Mouse (Mus musculus): ENCODE measurements around the gene Ryr3. TPM values are rescaled to one million over a fixed set of nuclear protein-coding genes. Genes with fewer than 3 reads are reported as not detected.
"Not testable (repeated sequence)": the region's sequence is repeated elsewhere in the genome, so short reads cannot be mapped to it uniquely, and the experiment has no call there.

The Ryr3 gene
- polyA plus RNA-seq, 1 experiment from 2014 or later, result 1.5 TPM

DNA sequence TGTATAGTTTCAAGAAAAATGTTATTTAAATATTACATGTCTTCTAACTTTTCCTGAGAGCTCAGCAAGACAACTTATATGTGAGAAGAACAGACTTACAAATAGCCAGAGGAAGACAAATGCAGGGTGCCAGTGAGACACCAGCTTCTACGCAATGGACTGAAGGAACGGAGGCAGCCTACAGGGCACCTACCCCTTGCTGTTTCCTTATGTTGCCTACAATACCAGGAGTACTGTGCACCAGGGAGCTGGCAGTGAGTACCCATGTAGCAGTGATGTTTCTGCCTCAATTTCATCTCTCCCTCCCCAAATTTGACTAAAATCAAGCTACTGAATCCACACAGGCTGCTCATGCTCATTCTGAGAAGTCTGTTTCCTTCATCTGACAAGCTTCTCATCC, 100.1 kb downstream of the Ryr3 start:
- H3K4me3 ChIP-seq (ENCODE audit: low read length), result no peak overlapping the region

DNA sequence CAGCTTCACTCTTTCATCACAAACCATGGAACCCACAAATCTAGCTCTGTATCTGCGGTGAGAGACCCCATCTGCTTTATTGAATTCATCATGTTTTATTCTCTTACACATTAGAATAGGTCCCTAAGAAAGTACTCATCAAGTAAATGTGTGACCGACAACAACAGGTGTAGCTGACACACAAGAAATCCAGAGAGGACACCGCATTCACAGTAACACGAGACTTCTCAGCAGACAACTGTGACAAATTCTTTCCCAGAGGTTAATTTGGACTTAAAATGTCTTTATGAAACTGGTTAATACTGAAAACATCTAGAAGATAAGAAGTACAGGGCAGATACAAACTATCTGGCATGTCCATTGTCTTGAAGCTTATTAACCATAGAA, 101.0 kb downstream of the Ryr3 start:
- H3K4me3 ChIP-seq (ENCODE audit: low read length), result no peak overlapping the region
- no peaks in the 10 kb centered on the region for H3K9me3 ChIP-seq (ENCODE audit: control insufficient read depth, low read length)
- no peak overlapping the region for H3K9ac ChIP-seq (ENCODE audit: low read depth, low read length)
- no peaks in the 10 kb centered on the region for H3K36me3 ChIP-seq (ENCODE audit: control insufficient read depth, insufficient read depth, low read length)
- no peaks in the 10 kb centered on the region for H3K4me1 ChIP-seq (ENCODE audit: control insufficient read depth, insufficient read depth, low read length)
- WGBS, result 93% methylated on average over 4 of the region's 4 CpGs
- no peak overlapping the region for H3K27ac ChIP-seq (ENCODE audit: low read length)
- H3K27me3 ChIP-seq (replicated peaks; ENCODE audit: control insufficient read depth, insufficient read depth, low read length), result no peaks in the 10 kb centered on the region
- ATAC-seq, result no peak
- H3K4me2 ChIP-seq (ENCODE audit: low read depth, low read length), result no peak overlapping the region

More for the DNA sequence above, 100.1 kb downstream of the Ryr3 start:
- Histone ChIP-seq H3K4me2 (ENCODE audit: low read depth, low read length) (no peak overlapping the region), H3K27me3 (replicated peaks; ENCODE audit: control insufficient read depth, insufficient read depth, low read length) (no peaks in the 10 kb centered on the region), H3K36me3 (ENCODE audit: control insufficient read depth, insufficient read depth, low read length) (no peaks in the 10 kb centered on the region), H3K27ac (ENCODE audit: low read length) (no peak overlapping the region), H3K9me3 (ENCODE audit: control insufficient read depth, low read length) (no peaks in the 10 kb centered on the region), H3K4me1 (ENCODE audit: control insufficient read depth, insufficient read depth, low read length) (no peaks in the 10 kb centered on the region), H3K9ac (ENCODE audit: low read depth, low read length) (no peak overlapping the region)
- ATAC-seq, result no peak
- WGBS, result 89% methylated on average over 2 of the region's 2 CpGs

DNA sequence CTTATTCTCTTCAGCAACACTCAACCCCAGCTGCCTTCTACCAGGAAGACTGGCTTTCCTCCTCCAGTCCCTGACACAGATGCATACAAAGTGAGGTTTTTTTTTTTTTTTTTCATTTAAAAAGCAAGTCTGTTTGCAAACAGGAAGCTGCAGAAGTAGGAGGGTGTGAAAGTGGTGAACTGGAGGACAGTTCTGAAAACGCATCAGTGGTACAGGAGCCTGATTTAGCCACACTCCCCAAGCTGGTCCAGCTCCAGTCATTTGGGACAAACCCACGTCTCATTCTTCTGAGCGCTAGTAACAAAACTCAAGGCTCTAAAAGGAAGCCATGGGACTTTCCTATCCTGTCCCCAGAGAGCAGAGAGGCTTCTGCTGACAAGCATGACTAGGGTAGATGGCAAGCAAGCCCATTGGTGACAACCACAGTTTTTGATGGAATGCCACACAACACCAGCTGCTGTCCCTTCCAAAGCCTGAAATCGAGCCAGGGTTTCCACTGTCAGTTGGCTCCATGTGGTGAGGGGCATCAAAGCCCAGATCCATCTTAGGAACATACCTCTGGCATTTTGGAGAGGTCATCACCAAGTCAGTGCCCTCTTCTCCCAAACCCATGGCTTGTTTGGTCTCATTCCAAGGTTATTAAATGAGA, 101.5 kb downstream of the Ryr3 start:
- no peaks in the 10 kb centered on the region for H3K4me1 ChIP-seq (ENCODE audit: control insufficient read depth, insufficient read depth, low read length)
- H3K9me3 ChIP-seq (ENCODE audit: control insufficient read depth, low read length), result no peaks in the 10 kb centered on the region
- no peak overlapping the region for H3K4me2 ChIP-seq (ENCODE audit: low read depth, low read length)
- WGBS, result 82% methylated on average over 4 of the region's 4 CpGs
- no peak overlapping the region for H3K9ac ChIP-seq (ENCODE audit: low read depth, low read length)
- no peaks in the 10 kb centered on the region for H3K27me3 ChIP-seq (replicated peaks; ENCODE audit: control insufficient read depth, insufficient read depth, low read length)
- no peak overlapping the region for H3K27ac ChIP-seq (ENCODE audit: low read length)
- no peak for ATAC-seq
- no peaks in the 10 kb centered on the region for H3K36me3 ChIP-seq (ENCODE audit: control insufficient read depth, insufficient read depth, low read length)
- H3K4me3 ChIP-seq (ENCODE audit: low read length), result no peak overlapping the region

DNA sequence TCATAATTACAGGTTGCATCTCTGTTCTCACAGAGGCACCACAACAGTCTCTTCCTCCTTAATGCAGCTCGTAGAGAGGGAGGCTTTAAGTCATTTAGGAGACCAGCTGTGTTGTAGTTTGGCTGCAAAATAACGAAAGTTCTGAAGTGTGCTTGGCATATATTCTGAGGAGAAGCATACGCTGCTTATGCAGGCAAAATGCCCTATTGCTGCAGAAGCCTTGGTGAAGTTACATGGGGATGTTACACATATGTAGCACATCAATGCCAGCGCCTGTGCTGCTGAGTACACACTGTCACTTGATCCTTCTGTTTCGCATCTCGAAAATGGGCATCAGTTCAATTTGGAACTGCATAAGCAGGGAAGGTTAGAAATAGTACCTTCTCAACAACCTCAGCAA, 112.3 kb downstream of the Ryr3 start:
- Histone ChIP-seq H3K4me3 (ENCODE audit: low read length) (no peak overlapping the region), H3K4me1 (ENCODE audit: control insufficient read depth, insufficient read depth, low read length) (no peaks in the 10 kb centered on the region), H3K36me3 (ENCODE audit: control insufficient read depth, insufficient read depth, low read length) (no peaks in the 10 kb centered on the region), H3K27me3 (replicated peaks; ENCODE audit: control insufficient read depth, insufficient read depth, low read length) (no peaks in the 10 kb centered on the region), H3K9me3 (ENCODE audit: control insufficient read depth, low read length) (no peaks in the 10 kb centered on the region), H3K27ac (ENCODE audit: low read length) (no peak overlapping the region), H3K9ac (ENCODE audit: low read depth, low read length) (no peak overlapping the region), H3K4me2 (ENCODE audit: low read depth, low read length) (no peak overlapping the region)
- no peak for ATAC-seq
- 78% methylated on average over 6 of the region's 6 CpGs for WGBS

- 74% methylated on average over 4 of the region's 4 CpGs for WGBS
- Histone ChIP-seq H3K36me3 (ENCODE audit: control insufficient read depth, insufficient read depth, low read length) (no peaks in the 10 kb centered on the region), H3K4me2 (ENCODE audit: low read depth, low read length) (no peak overlapping the region), H3K4me1 (ENCODE audit: control insufficient read depth, insufficient read depth, low read length) (no peaks in the 10 kb centered on the region), H3K9ac (ENCODE audit: low read depth, low read length) (no peak overlapping the region), H3K27ac (ENCODE audit: low read length) (no peak overlapping the region), H3K9me3 (ENCODE audit: control insufficient read depth, low read length) (no peaks in the 10 kb centered on the region), H3K4me3 (ENCODE audit: low read length) (no peak overlapping the region), H3K27me3 (replicated peaks; ENCODE audit: control insufficient read depth, insufficient read depth, low read length) (no peaks in the 10 kb centered on the region)
- ATAC-seq, result no peak
Measured at GRCm38 (mm10) chr2:113095184-113095583, 121.7 kb downstream of the Ryr3 start.

- H3K4me1 ChIP-seq (ENCODE audit: control insufficient read depth, insufficient read depth, low read length), result no peaks in the 10 kb centered on the region
- H3K4me2 ChIP-seq (ENCODE audit: low read depth, low read length), result no peak overlapping the region
- H3K4me3 ChIP-seq (ENCODE audit: low read length), result no peak overlapping the region
- H3K9me3 ChIP-seq (ENCODE audit: control insufficient read depth, low read length), result no peaks in the 10 kb centered on the region
- no peak overlapping the region for H3K27ac ChIP-seq (ENCODE audit: low read length)
- H3K36me3 ChIP-seq (ENCODE audit: control insufficient read depth, insufficient read depth, low read length), result no peaks in the 10 kb centered on the region
- no peak for ATAC-seq
- H3K27me3 ChIP-seq (replicated peaks; ENCODE audit: control insufficient read depth, insufficient read depth, low read length), result no peaks in the 10 kb centered on the region
- H3K9ac ChIP-seq (ENCODE audit: low read depth, low read length), result no peak overlapping the region
- WGBS, result 92% methylated on average over 6 of the region's 6 CpGs
Measured at GRCm38 (mm10) chr2:113094088-113094487, 122.8 kb downstream of the Ryr3 start.

- Histone ChIP-seq H3K36me3 (ENCODE audit: control insufficient read depth, insufficient read depth, low read length) (no peaks in the 10 kb centered on the region), H3K9me3 (ENCODE audit: control insufficient read depth, low read length) (no peaks in the 10 kb centered on the region), H3K27ac (ENCODE audit: low read length) (no peak overlapping the region), H3K27me3 (replicated peaks; ENCODE audit: control insufficient read depth, insufficient read depth, low read length) (no peaks in the 10 kb centered on the region), H3K4me3 (ENCODE audit: low read length) (no peak overlapping the region), H3K4me1 (ENCODE audit: control insufficient read depth, insufficient read depth, low read length) (no peaks in the 10 kb centered on the region), H3K4me2 (ENCODE audit: low read depth, low read length) (no peak overlapping the region), H3K9ac (ENCODE audit: low read depth, low read length) (no peak overlapping the region)
- WGBS, result 91% methylated on average over 1 of the region's 1 CpGs
- no peak for ATAC-seq
Measured at GRCm38 (mm10) chr2:113092756-113093155, 124.1 kb downstream of the Ryr3 start.

- ATAC-seq; H3K9me3 ChIP-seq (ENCODE audit: control insufficient read depth, low read length); H3K36me3 ChIP-seq (ENCODE audit: control insufficient read depth, insufficient read depth, low read length); H3K4me1 ChIP-seq (ENCODE audit: control insufficient read depth, insufficient read depth, low read length); H3K27me3 ChIP-seq (replicated peaks; ENCODE audit: control insufficient read depth, insufficient read depth, low read length); H3K4me2 ChIP-seq (ENCODE audit: low read depth, low read length); H3K4me3 ChIP-seq (ENCODE audit: low read length); H3K9ac ChIP-seq (ENCODE audit: low read depth, low read length); H3K27ac ChIP-seq (ENCODE audit: low read length): not testable (repeated sequence)
- WGBS, result 83% methylated on average over 1 of the region's 1 CpGs
Measured at GRCm38 (mm10) chr2:113091316-113091715, 125.6 kb downstream of the Ryr3 start.

DNA sequence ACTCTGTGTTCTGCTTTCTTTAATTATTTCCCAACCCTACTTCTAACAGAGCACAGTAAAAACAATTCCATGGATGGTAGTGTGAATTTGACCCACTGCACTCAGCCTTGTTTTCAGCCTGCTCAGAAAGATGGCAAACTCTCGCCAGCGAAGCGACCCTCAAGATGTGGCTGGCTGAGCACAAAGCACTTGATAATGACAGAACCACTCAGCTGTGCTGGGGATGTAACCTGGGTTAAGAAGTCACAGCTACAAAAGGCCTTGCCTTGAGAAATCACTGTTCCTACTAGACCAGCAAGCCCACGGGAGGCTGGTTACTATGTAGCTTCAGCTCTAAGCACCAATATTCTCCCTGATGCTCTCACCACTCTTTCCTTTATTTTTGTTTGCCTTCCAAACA, 140.5 kb downstream of the Ryr3 start:
- no peaks in the 10 kb centered on the region for H3K27me3 ChIP-seq (replicated peaks; ENCODE audit: control insufficient read depth, insufficient read depth, low read length)
- no peaks in the 10 kb centered on the region for H3K4me1 ChIP-seq (ENCODE audit: control insufficient read depth, insufficient read depth, low read length)
- no peak overlapping the region for H3K9ac ChIP-seq (ENCODE audit: low read depth, low read length)
- H3K36me3 ChIP-seq (ENCODE audit: control insufficient read depth, insufficient read depth, low read length), result no peaks in the 10 kb centered on the region
- no peak overlapping the region for H3K27ac ChIP-seq (ENCODE audit: low read length)
- no peaks in the 10 kb centered on the region for H3K9me3 ChIP-seq (ENCODE audit: control insufficient read depth, low read length)
- no peak overlapping the region for H3K4me2 ChIP-seq (ENCODE audit: low read depth, low read length)
- no peak overlapping the region for H3K4me3 ChIP-seq (ENCODE audit: low read length)
- ATAC-seq, result no peak
- 93% methylated on average over 4 of the region's 4 CpGs for WGBS

GRCm38 (mm10) chr2:113059367-113059766, 157.5 kb downstream of the Ryr3 start:
- no peaks in the 10 kb centered on the region for H3K4me1 ChIP-seq (ENCODE audit: control insufficient read depth, insufficient read depth, low read length)
- H3K27me3 ChIP-seq (replicated peaks; ENCODE audit: control insufficient read depth, insufficient read depth, low read length), result no peaks in the 10 kb centered on the region
- ATAC-seq, result no peak
- no peaks in the 10 kb centered on the region for H3K36me3 ChIP-seq (ENCODE audit: control insufficient read depth, insufficient read depth, low read length)
- H3K4me3 ChIP-seq (ENCODE audit: low read length), result no peak overlapping the region
- H3K4me2 ChIP-seq (ENCODE audit: low read depth, low read length), result no peak overlapping the region
- no peak overlapping the region for H3K27ac ChIP-seq (ENCODE audit: low read length)
- H3K9me3 ChIP-seq (ENCODE audit: control insufficient read depth, low read length), result no peaks in the 10 kb centered on the region
- WGBS, result 83% methylated on average over 5 of the region's 5 CpGs
- H3K9ac ChIP-seq (ENCODE audit: low read depth, low read length), result no peak overlapping the region

Data from intestine, embryonic 16.5 days (tissue).